Mouse (Mus musculus) forebrain, embryonic 12.5 days (tissue): ENCODE measurements around the gene Zfp865. TPM values are rescaled to one million over a fixed set of nuclear protein-coding genes. Genes with fewer than 3 reads are reported as not detected.

Experiments used
- ATAC-seq: fragments of 200-750 bp; cut with Nextera tagmentation; 2 replicates; pipeline ENCODE4 v1.8.0; 2017; ENCODE audit warnings: moderate TSS enrichment; ENCODE audit not compliant: low FRiP score
- H3K27ac ChIP-seq: fragments of 300-500 bp; sonication (generic); 2 replicates; pipeline ENCODE4 v1.5.1; 2016; ENCODE audit warnings: mild to moderate bottlenecking
- H3K27me3 ChIP-seq: fragments of 300-500 bp; sonication (generic); 2 replicates; pipeline ENCODE4 v1.6.1; 2016; ENCODE audit warnings: mild to moderate bottlenecking
- H3K36me3 ChIP-seq: fragments of 300-500 bp; sonication (generic); replicated peaks from 2 replicates; pipeline ENCODE4 v1.6.1; 2016; ENCODE audit warnings: mild to moderate bottlenecking
- H3K4me1 ChIP-seq: fragments of 300-500 bp; sonication (generic); 2 replicates; pipeline ENCODE4 v1.6.1; 2016
- H3K4me2 ChIP-seq: fragments of 300-500 bp; sonication (generic); 2 replicates; pipeline ENCODE4 v1.6.1; 2016; ENCODE audit warnings: mild to moderate bottlenecking, moderate library complexity
- H3K4me3 ChIP-seq: fragments of 300-500 bp; sonication (generic); replicated peaks from 2 replicates; pipeline ENCODE4 v1.5.1; 2016; ENCODE audit warnings: mild to moderate bottlenecking
- H3K9ac ChIP-seq: fragments of 300-500 bp; sonication (generic); 2 replicates; pipeline ENCODE4 v1.6.1; 2016; ENCODE audit warnings: mild to moderate bottlenecking
- H3K9me3 ChIP-seq: fragments of 300-500 bp; sonication (generic); 2 replicates; pipeline ENCODE4 v1.6.1; 2016
- WGBS: fragments of 180-500 bp; shearing (Covaris S2); methylation state at CpG from one replicate; pipeline ENCODE4 v1.1.7; 2016; 5-methylcytosine and 5-hydroxymethylcytosine counted together
- polyA plus RNA-seq: library from polyadenylated mRNA; unstranded; fragments of >200 nt; fragmentation: Nextera tagmentation; extraction: Ambion mirVana; gene quantifications from 2 replicates; pipeline ENCODE4 v1.2.1, GENCODE M21; 2016

The Zfp865 gene
- polyA plus RNA-seq, 1 experiment from 2014 or later = 6.7 TPM

GRCm38 (mm10) chr7:5057381-5057780, 37.2 kb downstream of the Zfp865 start:
- 38% methylated on average over 8 of the region's 8 CpGs for WGBS
- H3K27ac ChIP-seq = no peak overlapping the region
- H3K4me2 ChIP-seq = peak overlapping the region; percentile 70
- peak overlapping the region; percentile 71; the same call in 1 of the 2 replicates for H3K9ac ChIP-seq
- peaks cover 64% of the 10 kb centered on the region for H3K27me3 ChIP-seq
- H3K4me1 ChIP-seq = peaks cover 44% of the 10 kb centered on the region
- H3K9me3 ChIP-seq = no peaks in the 10 kb centered on the region
- H3K4me3 ChIP-seq = peak overlapping the region; percentile 48
- ATAC-seq = no peak
- H3K36me3 ChIP-seq = no peaks in the 10 kb centered on the region

GRCm38 (mm10) chr7:5057804-5058203, 37.6 kb downstream of the Zfp865 start:
- Histone ChIP-seq H3K9me3 (no peaks in the 10 kb centered on the region), H3K27me3 (peaks cover 59% of the 10 kb centered on the region), H3K36me3 (no peaks in the 10 kb centered on the region), H3K9ac (no peak overlapping the region), H3K4me3 (no peak overlapping the region), H3K4me1 (peaks cover 40% of the 10 kb centered on the region), H3K4me2 (peak overlapping the region; percentile 70; the same call in 1 of the 2 replicates), H3K27ac (no peak overlapping the region)
- ATAC-seq = no peak
- WGBS = 28% methylated on average over 11 of the region's 11 CpGs

GRCm38 (mm10) chr7:5058631-5059030, 38.5 kb downstream of the Zfp865 start:
- no peak for ATAC-seq
- Histone ChIP-seq H3K9me3 (no peaks in the 10 kb centered on the region), H3K36me3 (no peaks in the 10 kb centered on the region), H3K4me2 (no peak overlapping the region), H3K4me1 (peaks cover 38% of the 10 kb centered on the region), H3K27me3 (peaks cover 51% of the 10 kb centered on the region), H3K27ac (no peak overlapping the region), H3K4me3 (no peak overlapping the region), H3K9ac (no peak overlapping the region)
- WGBS = 91% methylated on average over 1 of the region's 1 CpGs

GRCm38 (mm10) chr7:5059421-5059820, 39.2 kb downstream of the Zfp865 start:
- no peak for ATAC-seq
- Histone ChIP-seq H3K27me3 (peaks cover 43% of the 10 kb centered on the region), H3K36me3 (no peaks in the 10 kb centered on the region), H3K4me2 (peak overlapping the region; percentile 86; the same call in 1 of the 2 replicates), H3K9ac (peak overlapping the region; percentile 74; the same call in 1 of the 2 replicates), H3K9me3 (no peaks in the 10 kb centered on the region), H3K4me3 (no peak overlapping the region), H3K27ac (peak overlapping the region; percentile 99; the same call in 1 of the 2 replicates), H3K4me1 (peaks cover 40% of the 10 kb centered on the region)
- 94% methylated on average over 12 of the region's 12 CpGs for WGBS

- no peaks in the 10 kb centered on the region for H3K36me3 ChIP-seq
- H3K27me3 ChIP-seq = peaks cover 35% of the 10 kb centered on the region
- 3% methylated on average over 27 of the region's 27 CpGs for WGBS
- H3K9ac ChIP-seq = peak overlapping the region; percentile 74
- H3K4me3 ChIP-seq = peak overlapping the region; percentile 72
- peak overlapping the region; percentile 99 for H3K27ac ChIP-seq
- H3K4me1 ChIP-seq = peaks cover 45% of the 10 kb centered on the region
- H3K4me2 ChIP-seq = peak overlapping the region; percentile 86
- H3K9me3 ChIP-seq = no peaks in the 10 kb centered on the region
- ATAC-seq = peak; percentile 5; the same call in 1 of the 2 replicates
Observed at GRCm38 (mm10) chr7:5060239-5060731, 40.1 kb downstream of the Zfp865 start.

GRCm38 (mm10) chr7:5060944-5061773, 41.0 kb downstream of the Zfp865 start:
- peaks cover 53% of the 10 kb centered on the region for H3K4me1 ChIP-seq
- peak; percentile 90 for ATAC-seq
- peak overlapping the region; percentile 72 for H3K4me3 ChIP-seq
- WGBS = under 1% methylated on average over 60 of the region's 60 CpGs
- H3K4me2 ChIP-seq = peak overlapping the region; percentile 86
- no peaks in the 10 kb centered on the region for H3K9me3 ChIP-seq
- H3K36me3 ChIP-seq = peaks cover 6% of the 10 kb centered on the region
- peak overlapping the region; percentile 74 for H3K9ac ChIP-seq
- peak overlapping the region; percentile 99 for H3K27ac ChIP-seq
- H3K27me3 ChIP-seq = peaks cover 26% of the 10 kb centered on the region

GRCm38 (mm10) chr7:5061774-5062359, 41.7 kb downstream of the Zfp865 start, which contains the start of gene U2af2:
Gene U2af2 (plus strand): TSS chr7:5062143.
- Histone ChIP-seq H3K9me3 (no peaks in the 10 kb centered on the region), H3K9ac (peak within 1 kb of the TSS; percentile 74), H3K27me3 (peaks cover 19% of the 10 kb centered on the region), H3K4me1 (peaks cover 46% of the 10 kb centered on the region), H3K4me3 (peak within 1 kb of the TSS; percentile 72), H3K4me2 (peak within 1 kb of the TSS; percentile 86), H3K27ac (peak within 1 kb of the TSS; percentile 99), H3K36me3 (peaks cover 13% of the 10 kb centered on the region)
- ATAC-seq = peak; percentile 85
- under 1% methylated on average over 61 of the region's 65 CpGs for WGBS

GRCm38 (mm10) chr7:5062360-5063001, 42.3 kb downstream of the Zfp865 start:
- Histone ChIP-seq H3K27ac (peak overlapping the region; percentile 99), H3K36me3 (peaks cover 19% of the 10 kb centered on the region), H3K9ac (peak overlapping the region; percentile 74), H3K4me1 (peaks cover 41% of the 10 kb centered on the region), H3K4me3 (peak overlapping the region; percentile 72), H3K4me2 (peak overlapping the region; percentile 86), H3K27me3 (peaks cover 13% of the 10 kb centered on the region), H3K9me3 (no peaks in the 10 kb centered on the region)
- WGBS = under 1% methylated on average over 43 of the region's 51 CpGs
- peak; percentile 57 for ATAC-seq

GRCm38 (mm10) chr7:5064886-5065285, 44.7 kb downstream of the Zfp865 start:
- H3K9ac ChIP-seq = no peak overlapping the region
- 90% methylated on average over 6 of the region's 6 CpGs for WGBS
- no peak overlapping the region for H3K27ac ChIP-seq
- H3K9me3 ChIP-seq = no peaks in the 10 kb centered on the region
- peaks cover 44% of the 10 kb centered on the region for H3K36me3 ChIP-seq
- peaks cover 36% of the 10 kb centered on the region for H3K4me1 ChIP-seq
- no peak overlapping the region for H3K4me2 ChIP-seq
- no peak for ATAC-seq
- H3K27me3 ChIP-seq = no peaks in the 10 kb centered on the region
- no peak overlapping the region for H3K4me3 ChIP-seq

GRCm38 (mm10) chr7:5073586-5073985, 53.4 kb downstream of the Zfp865 start:
- WGBS = 85% methylated on average over 1 of the region's 1 CpGs
- no peaks in the 10 kb centered on the region for H3K27me3 ChIP-seq
- H3K9ac ChIP-seq = no peak overlapping the region
- H3K9me3 ChIP-seq = no peaks in the 10 kb centered on the region
- no peak overlapping the region for H3K27ac ChIP-seq
- ATAC-seq = no peak
- no peak overlapping the region for H3K4me2 ChIP-seq
- no peak overlapping the region for H3K4me3 ChIP-seq
- H3K4me1 ChIP-seq = no peaks in the 10 kb centered on the region
- H3K36me3 ChIP-seq = peaks cover 96% of the 10 kb centered on the region

- Histone ChIP-seq H3K27ac (no peak overlapping the region), H3K27me3 (no peaks in the 10 kb centered on the region), H3K9me3 (no peaks in the 10 kb centered on the region), H3K36me3 (peaks cover 88% of the 10 kb centered on the region), H3K4me1 (no peaks in the 10 kb centered on the region), H3K9ac (no peak overlapping the region), H3K4me3 (no peak overlapping the region), H3K4me2 (no peak overlapping the region)
- WGBS = 92% methylated on average over 5 of the region's 5 CpGs
- ATAC-seq = no peak
Observed at GRCm38 (mm10) chr7:5074984-5075383, 54.8 kb downstream of the Zfp865 start.

GRCm38 (mm10) chr7:5076931-5077330, 56.8 kb downstream of the Zfp865 start:
- WGBS = 93% methylated on average over 2 of the region's 2 CpGs
- H3K4me2 ChIP-seq = no peak overlapping the region
- H3K27ac ChIP-seq = no peak overlapping the region
- no peak overlapping the region for H3K4me3 ChIP-seq
- no peaks in the 10 kb centered on the region for H3K27me3 ChIP-seq
- H3K9ac ChIP-seq = no peak overlapping the region
- ATAC-seq = no peak
- peaks cover 68% of the 10 kb centered on the region for H3K36me3 ChIP-seq
- no peaks in the 10 kb centered on the region for H3K9me3 ChIP-seq
- peaks cover 14% of the 10 kb centered on the region for H3K4me1 ChIP-seq
